Mouse (Mus musculus) heart, embryonic 16.5 days (tissue): Measurements from ENCODE around the gene Gm9970. TPM values are rescaled to one million over a fixed set of nuclear protein-coding genes. Genes with fewer than 3 reads are reported as not detected.

Source experiments
- ATAC-seq: fragments of 200-750 bp; cut with Nextera tagmentation; replicated peaks from 2 replicates; pipeline ENCODE4 v1.8.0; 2017; ENCODE audit warnings: moderate number of reproducible peaks; ENCODE audit not compliant: insufficient read depth, low FRiP score; ENCODE audit errors: extremely low read depth
- H3K27ac ChIP-seq: fragments of 300-500 bp; sonication (generic); 2 replicates; pipeline ENCODE4 v1.5.1; 2014; ENCODE audit warnings: mild to moderate bottlenecking, low read length, control low read depth, moderate library complexity
- H3K27me3 ChIP-seq: fragments of 300-500 bp; sonication (generic); 2 replicates; pipeline ENCODE4 v1.6.1; 2014; ENCODE audit warnings: low read length, mixed read lengths; ENCODE audit not compliant: control insufficient read depth, insufficient read depth
- H3K36me3 ChIP-seq: fragments of 300-500 bp; sonication (generic); 2 replicates; pipeline ENCODE4 v1.6.1; 2014; ENCODE audit not compliant: control insufficient read depth, insufficient read depth
- H3K4me1 ChIP-seq: fragments of 300-500 bp; sonication (generic); 2 replicates; pipeline ENCODE4 v1.6.1; 2014; ENCODE audit warnings: low read length, mixed read lengths; ENCODE audit not compliant: control insufficient read depth, insufficient read depth
- H3K4me2 ChIP-seq: fragments of 300-500 bp; sonication (generic); 2 replicates; pipeline ENCODE4 v1.6.1; 2014; ENCODE audit warnings: low read depth, mild to moderate bottlenecking, control low read depth, low read length
- H3K4me3 ChIP-seq: fragments of 300-500 bp; sonication (generic); 2 replicates; pipeline ENCODE4 v1.5.1; 2014; ENCODE audit warnings: mild to moderate bottlenecking, control low read depth, low read length
- H3K9ac ChIP-seq: fragments of 300-500 bp; sonication (generic); 2 replicates; pipeline ENCODE4 v1.6.1; 2014; ENCODE audit warnings: low read length, control low read depth
- H3K9me3 ChIP-seq: fragments of 300-500 bp; sonication (generic); replicated peaks from 2 replicates; pipeline ENCODE4 v1.6.1; 2016; ENCODE audit warnings: low read length; ENCODE audit not compliant: control insufficient read depth
- WGBS: fragments of 180-500 bp; shearing (Covaris S2); extraction: QIAGEN DNeasy Blood & Tissue Kit; methylation state at CpG from one replicate; pipeline ENCODE4 v1.1.7; 2014; 5-methylcytosine and 5-hydroxymethylcytosine counted together
- polyA plus RNA-seq: library from polyadenylated mRNA; unstranded; fragments of >200 nt; fragmentation: Nextera tagmentation; extraction: Ambion mirVana; gene quantifications from 2 replicates; pipeline ENCODE4 v1.2.1, GENCODE M21; 2015

The Gm9970 gene
- polyA plus RNA-seq, 1 experiment from 2014 or later: 0.29 TPM

- Histone ChIP-seq H3K4me3 (peak overlapping the region; percentile 98), H3K27me3 (no peaks in the 10 kb centered on the region), H3K4me2 (peak overlapping the region; percentile 95), H3K36me3 (peaks cover 60% of the 10 kb centered on the region), H3K9me3 (no peaks in the 10 kb centered on the region), H3K9ac (peak overlapping the region; percentile 77; the same call in 1 of the 2 replicates), H3K4me1 (peaks cover 16% of the 10 kb centered on the region), H3K27ac (no peak overlapping the region)
- ATAC-seq: no peak
- WGBS: 91% methylated on average over 16 of the region's 16 CpGs
Measured at GRCm38 (mm10) chr5:31194486-31195485, 46.2 kb downstream of the Gm9970 start.

- WGBS: 9% methylated on average over 25 of the region's 25 CpGs
- 0 out of 2 replicates have a peak, but pooled peaks have one; percentile 0 for ATAC-seq
Measured at GRCm38 (mm10) chr5:31193631-31194281, 47.3 kb downstream of the Gm9970 start.

GRCm38 (mm10) chr5:31192939-31193630 is 47.9 kb downstream of the Gm9970 start, which contains the start of the genes Snx17 and Eif2b4:
Gene Snx17 (plus strand): TSS chr5:31193227.
Gene Eif2b4 (minus strand): TSS chr5:31193430.
- Histone ChIP-seq H3K9ac (peak within 1 kb of the TSS; percentile 92), H3K27me3 (no peaks in the 10 kb centered on the region), H3K27ac (peak within 1 kb of the TSS; percentile 96), H3K4me3 (peak within 1 kb of the TSS; percentile 98), H3K9me3 (no peaks in the 10 kb centered on the region), H3K36me3 (peaks cover 56% of the 10 kb centered on the region), H3K4me2 (peak within 1 kb of the TSS; percentile 95), H3K4me1 (peaks cover 16% of the 10 kb centered on the region)
- ATAC-seq: peak; percentile 95
- WGBS: under 1% methylated on average over 48 of the region's 48 CpGs

More at GRCm38 (mm10) chr5:31193631-31194281, 47.3 kb downstream of the Gm9970 start:
- no peaks in the 10 kb centered on the region for H3K27me3 ChIP-seq
- H3K4me1 ChIP-seq: peaks cover 16% of the 10 kb centered on the region
- H3K9me3 ChIP-seq: no peaks in the 10 kb centered on the region
- peak overlapping the region; percentile 95 for H3K4me2 ChIP-seq
- peaks cover 56% of the 10 kb centered on the region for H3K36me3 ChIP-seq
- H3K9ac ChIP-seq: peak overlapping the region; percentile 77
- H3K4me3 ChIP-seq: peak overlapping the region; percentile 98
- H3K27ac ChIP-seq: peak overlapping the region; percentile 80

- WGBS: 12% methylated on average over 42 of the region's 42 CpGs
- Histone ChIP-seq H3K4me1 (peaks cover 16% of the 10 kb centered on the region), H3K27me3 (no peaks in the 10 kb centered on the region), H3K36me3 (peaks cover 57% of the 10 kb centered on the region), H3K9ac (peak overlapping the region; percentile 92), H3K4me3 (peak overlapping the region; percentile 98), H3K9me3 (no peaks in the 10 kb centered on the region), H3K27ac (peak overlapping the region; percentile 96), H3K4me2 (peak overlapping the region; percentile 91)
- peak; percentile 59 for ATAC-seq
Measured at GRCm38 (mm10) chr5:31192045-31192938, 48.7 kb downstream of the Gm9970 start.

Other genes starting within 250 kb of the Gm9970 start
- 117 and 121 TPM in 2 replicates for gene Atraid, start 192.9 kb downstream of the Gm9970 start, polyA plus RNA-seq
- gene Slc5a6, start 192.3 kb downstream of the Gm9970 start, polyA plus RNA-seq: 9.4 and 9.5 TPM in 2 replicates
- 14.4 and 18.4 TPM in 2 replicates for gene Cad, start 186.5 kb downstream of the Gm9970 start, polyA plus RNA-seq
- gene Dnajc5g, start 134.9 kb downstream of the Gm9970 start, polyA plus RNA-seq: not detected in 2 replicates
- 0.27 and 0.35 TPM in 2 replicates for gene Slc30a3, start 133.0 kb downstream of the Gm9970 start, polyA plus RNA-seq
- 8.1 and 11.2 TPM in 2 replicates for gene Trim54, start 124.5 kb downstream of the Gm9970 start, polyA plus RNA-seq
- not detected in 2 replicates for gene Ucn, start 102.4 kb downstream of the Gm9970 start, polyA plus RNA-seq
- 87.6 and 91.5 TPM in 2 replicates for gene Mpv17, start 87.0 kb downstream of the Gm9970 start, polyA plus RNA-seq
- 0.63 and 1.3 TPM in 2 replicates for gene Gm29609, start 61.3 kb downstream of the Gm9970 start, polyA plus RNA-seq
- 39.7 and 46.4 TPM in 2 replicates for gene Gtf3c2, start 61.1 kb downstream of the Gm9970 start, polyA plus RNA-seq
- 113 and 122 TPM in 2 replicates for gene Snx17, start 48.0 kb downstream of the Gm9970 start, polyA plus RNA-seq
- gene Eif2b4, start 47.8 kb downstream of the Gm9970 start, polyA plus RNA-seq: 61.4 and 73.3 TPM in 2 replicates
- 6.2 and 6.5 TPM in 2 replicates for gene Zfp513, start 38.9 kb downstream of the Gm9970 start, polyA plus RNA-seq
- 102 and 103 TPM in 2 replicates for gene Ppm1g, start 20.5 kb downstream of the Gm9970 start, polyA plus RNA-seq
- gene Nrbp1, start 368 bp downstream of the Gm9970 start, polyA plus RNA-seq: 123 TPM in 2 replicates
- gene Krtcap3, start 10.5 kb upstream of the Gm9970 start, polyA plus RNA-seq: 5.4 and 6.3 TPM in 2 replicates
- 22.3 and 26.8 TPM in 2 replicates for gene Ift172, start 49.9 kb upstream of the Gm9970 start, polyA plus RNA-seq
- 15.7 and 16.9 TPM in 2 replicates for gene Fndc4, start 54.8 kb upstream of the Gm9970 start, polyA plus RNA-seq
- 0.16 and 0.18 TPM in 2 replicates for gene Gckr, start 56.2 kb upstream of the Gm9970 start, polyA plus RNA-seq
- 41.3 and 43.0 TPM in 2 replicates for gene Zfp512, start 211.2 kb upstream of the Gm9970 start, polyA plus RNA-seq
- not detected in 2 replicates for gene 4930548H24Rik, start 244.5 kb upstream of the Gm9970 start, polyA plus RNA-seq